Mouse (Mus musculus) heart, embryonic 12.5 days (tissue): ENCODE results near the gene Card11. TPM values are rescaled to one million over a fixed set of nuclear protein-coding genes. Genes with fewer than 3 reads are reported as not detected.

Experiments
- ATAC-seq: fragments of 200-750 bp; cut with Nextera tagmentation; 2 replicates; pipeline ENCODE4 v1.8.0; 2017; ENCODE audit warnings: moderate TSS enrichment, moderate library complexity; ENCODE audit not compliant: insufficient number of reproducible peaks, low FRiP score
- H3K27ac ChIP-seq: fragments of 300-500 bp; sonication (generic); 2 replicates; pipeline ENCODE4 v1.5.1; 2016; ENCODE audit warnings: mild to moderate bottlenecking, moderate library complexity; ENCODE audit not compliant: poor library complexity, severe bottlenecking
- H3K27me3 ChIP-seq: fragments of 300-500 bp; sonication (generic); replicated peaks from 2 replicates; pipeline ENCODE4 v1.6.1; 2016; ENCODE audit warnings: mild to moderate bottlenecking, moderate library complexity
- H3K36me3 ChIP-seq: fragments of 300-500 bp; sonication (generic); 2 replicates; pipeline ENCODE4 v1.6.1; 2016; ENCODE audit warnings: mild to moderate bottlenecking, moderate library complexity
- H3K4me1 ChIP-seq: fragments of 300-500 bp; sonication (generic); replicated peaks from 2 replicates; pipeline ENCODE4 v1.6.1; 2016; ENCODE audit warnings: mild to moderate bottlenecking
- H3K4me2 ChIP-seq: fragments of 300-500 bp; sonication (generic); 2 replicates; pipeline ENCODE4 v1.6.1; 2016; ENCODE audit warnings: mild to moderate bottlenecking, moderate library complexity
- H3K4me3 ChIP-seq: fragments of 300-500 bp; sonication (generic); 2 replicates; pipeline ENCODE4 v1.5.1; 2016; ENCODE audit warnings: mild to moderate bottlenecking
- H3K9ac ChIP-seq: fragments of 300-500 bp; sonication (generic); 2 replicates; pipeline ENCODE4 v1.6.1; 2016; ENCODE audit warnings: mild to moderate bottlenecking, moderate library complexity
- H3K9me3 ChIP-seq: fragments of 300-500 bp; sonication (generic); replicated peaks from 2 replicates; pipeline ENCODE4 v1.6.1; 2016; ENCODE audit warnings: mild to moderate bottlenecking, moderate library complexity
- WGBS: fragments of 180-500 bp; shearing (Covaris S2); methylation state at CpG from one replicate; pipeline ENCODE4 v1.1.7; 2016; 5-methylcytosine and 5-hydroxymethylcytosine counted together
- polyA plus RNA-seq: library from polyadenylated mRNA; unstranded; fragments of >200 nt; fragmentation: Nextera tagmentation; extraction: Ambion mirVana; gene quantifications from 2 replicates; pipeline ENCODE4 v1.2.1, GENCODE M21; 2016

The Card11 gene
- polyA plus RNA-seq, 1 experiment from 2014 or later, result 0.18 TPM

DNA sequence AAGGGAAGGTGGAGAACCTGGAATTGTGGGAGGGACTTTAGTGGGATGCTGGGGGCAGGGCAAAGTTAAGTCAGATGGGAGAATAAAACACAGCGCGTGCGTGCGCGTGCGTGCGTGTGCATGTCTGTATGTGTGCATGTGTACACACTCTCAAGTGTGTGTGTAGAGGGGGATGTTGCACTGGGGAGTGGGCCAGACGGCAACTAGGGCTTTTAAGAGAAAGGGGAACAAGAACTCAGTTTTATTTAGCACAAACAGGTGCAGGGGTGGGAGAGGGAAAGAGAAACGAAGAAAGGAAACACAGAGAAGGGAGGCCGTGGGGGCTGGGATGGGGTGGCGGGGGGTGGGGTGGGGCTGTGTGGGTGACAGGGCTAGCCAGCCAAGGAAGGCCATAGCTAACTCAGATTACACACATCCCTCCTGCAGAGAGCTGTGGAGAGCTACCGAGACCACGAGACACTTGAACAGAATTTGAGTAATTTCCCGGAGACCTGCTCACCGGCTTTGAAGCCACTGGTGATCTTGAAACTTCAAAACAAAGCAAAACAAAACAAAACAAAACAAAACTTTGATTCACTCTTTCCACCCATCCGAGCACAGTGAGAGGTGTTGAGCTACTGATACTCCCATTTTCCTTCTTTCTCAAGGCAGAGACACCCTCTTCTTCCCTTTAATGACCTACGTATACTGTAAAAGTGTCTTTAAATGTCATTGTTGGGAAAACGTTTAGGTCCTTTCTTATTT, 55.8 kb downstream of the Card11 start:
- H3K9me3 ChIP-seq, result 0 out of 2 replicates have a peak, but pooled peaks cover 2% of the 10 kb centered on the region
- no peak for ATAC-seq
- no peaks in the 10 kb centered on the region for H3K36me3 ChIP-seq
- no peak overlapping the region for H3K4me2 ChIP-seq
- H3K4me1 ChIP-seq, result peaks cover 11% of the 10 kb centered on the region
- no peak overlapping the region for H3K4me3 ChIP-seq
- H3K27ac ChIP-seq, result no peak overlapping the region
- no peak overlapping the region for H3K9ac ChIP-seq
- whole genome bisulfite sequencing, result 78% methylated on average over 18 of the region's 18 CpGs
- H3K27me3 ChIP-seq, result no peaks in the 10 kb centered on the region

DNA sequence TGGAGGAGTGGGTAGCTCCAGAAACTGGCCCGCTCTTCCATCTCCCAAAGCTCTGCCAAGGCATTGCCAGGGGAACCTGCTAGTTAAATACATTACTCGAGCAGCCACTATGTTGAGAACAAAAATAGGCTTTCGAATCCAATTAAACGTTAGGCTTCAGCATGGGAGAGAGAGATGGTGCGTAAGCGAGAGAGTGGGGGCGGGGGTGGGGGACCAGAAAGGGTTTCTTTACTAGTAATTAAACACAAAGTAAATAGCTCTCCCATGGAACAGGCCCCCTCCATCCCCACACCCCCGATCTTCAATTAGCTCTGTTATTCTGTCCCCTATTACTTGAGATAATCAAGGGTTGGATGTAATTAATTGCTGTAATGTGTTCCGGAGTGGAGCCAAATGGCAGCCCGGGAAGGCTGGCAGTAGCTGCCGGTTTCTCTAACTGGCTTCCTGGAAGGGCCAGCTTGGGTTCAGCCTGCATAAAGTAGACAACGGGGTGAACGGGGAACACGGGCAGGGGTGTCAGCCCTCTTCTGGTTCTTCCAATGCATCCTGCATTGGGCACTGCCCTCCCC, 59.4 kb downstream of the Card11 start:
- Histone ChIP-seq H3K27me3 (no peaks in the 10 kb centered on the region; the same call in 1 of the 2 replicates), H3K27ac (no peak overlapping the region), H3K36me3 (no peaks in the 10 kb centered on the region), H3K4me3 (no peak overlapping the region), H3K4me1 (no peaks in the 10 kb centered on the region), H3K9ac (no peak overlapping the region), H3K4me2 (no peak overlapping the region), H3K9me3 (no peaks in the 10 kb centered on the region)
- ATAC-seq, result no peak
- 71% methylated on average over 14 of the region's 14 CpGs for WGBS

DNA sequence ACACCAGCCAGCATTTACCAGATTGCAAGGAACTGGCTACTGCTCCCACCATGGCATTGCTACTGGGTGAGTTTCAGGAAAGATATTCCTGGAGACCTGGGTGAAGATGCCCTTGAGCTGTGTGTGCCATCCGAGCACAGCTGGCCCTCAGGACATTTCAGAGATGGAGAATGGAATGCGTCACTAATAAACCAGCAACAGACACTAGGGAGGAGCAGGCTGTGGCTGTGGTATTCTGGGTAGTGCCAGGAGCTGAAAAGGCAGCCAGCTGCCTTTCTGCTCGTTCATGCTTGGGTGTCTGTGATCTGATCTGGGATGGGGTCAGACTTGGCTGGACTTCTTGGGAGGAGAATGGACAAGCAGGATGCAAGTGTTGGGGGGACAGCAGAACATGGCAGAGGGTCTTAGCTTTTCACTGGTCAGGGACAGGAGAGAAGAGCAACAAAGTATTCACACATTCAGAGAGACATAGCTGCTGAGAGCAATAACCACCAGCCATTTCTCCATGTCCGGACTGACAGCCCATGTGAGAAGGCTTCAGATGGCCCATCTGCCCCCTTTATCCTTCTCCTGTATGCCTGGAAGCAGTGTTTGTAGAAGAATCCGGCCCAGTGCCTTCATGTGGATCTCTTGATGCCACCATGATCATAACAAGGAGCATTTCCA, 60.0 kb downstream of the Card11 start:
- H3K27ac ChIP-seq, result no peak overlapping the region
- no peak overlapping the region for H3K4me3 ChIP-seq
- 59% methylated on average over 5 of the region's 5 CpGs for WGBS
- no peaks in the 10 kb centered on the region for H3K9me3 ChIP-seq
- H3K4me1 ChIP-seq, result no peaks in the 10 kb centered on the region
- no peaks in the 10 kb centered on the region; the same call in 1 of the 2 replicates for H3K27me3 ChIP-seq
- ATAC-seq, result no peak
- no peak overlapping the region for H3K9ac ChIP-seq
- no peak overlapping the region for H3K4me2 ChIP-seq
- no peaks in the 10 kb centered on the region for H3K36me3 ChIP-seq

DNA sequence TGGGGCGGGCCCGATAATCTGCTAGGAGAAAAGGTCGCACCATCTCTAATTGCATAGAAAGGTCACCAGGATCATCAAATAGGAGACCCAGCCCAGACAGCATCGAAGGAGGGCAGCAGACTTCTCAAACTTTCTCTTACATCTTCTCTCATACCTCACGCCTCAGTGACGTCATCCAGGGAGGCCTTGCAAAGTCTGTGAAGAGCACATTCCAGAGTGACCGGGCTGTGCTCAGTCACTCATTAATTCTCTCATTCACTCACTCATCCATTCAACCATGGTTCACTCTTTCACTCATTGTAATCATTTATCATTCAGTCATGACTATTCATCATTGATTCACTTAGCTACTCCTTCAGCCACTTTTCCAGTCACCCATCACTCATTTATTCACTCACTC, 63.6 kb downstream of the Card11 start:
- H3K9me3 ChIP-seq, result no peaks in the 10 kb centered on the region
- H3K27ac ChIP-seq, result no peak overlapping the region
- no peak overlapping the region for H3K4me2 ChIP-seq
- WGBS, result 71% methylated on average over 7 of the region's 7 CpGs
- H3K4me1 ChIP-seq, result no peaks in the 10 kb centered on the region
- H3K36me3 ChIP-seq, result no peaks in the 10 kb centered on the region
- no peak overlapping the region for H3K9ac ChIP-seq
- no peak for ATAC-seq
- no peak overlapping the region for H3K4me3 ChIP-seq
- H3K27me3 ChIP-seq, result no peaks in the 10 kb centered on the region; the same call in 1 of the 2 replicates

DNA sequence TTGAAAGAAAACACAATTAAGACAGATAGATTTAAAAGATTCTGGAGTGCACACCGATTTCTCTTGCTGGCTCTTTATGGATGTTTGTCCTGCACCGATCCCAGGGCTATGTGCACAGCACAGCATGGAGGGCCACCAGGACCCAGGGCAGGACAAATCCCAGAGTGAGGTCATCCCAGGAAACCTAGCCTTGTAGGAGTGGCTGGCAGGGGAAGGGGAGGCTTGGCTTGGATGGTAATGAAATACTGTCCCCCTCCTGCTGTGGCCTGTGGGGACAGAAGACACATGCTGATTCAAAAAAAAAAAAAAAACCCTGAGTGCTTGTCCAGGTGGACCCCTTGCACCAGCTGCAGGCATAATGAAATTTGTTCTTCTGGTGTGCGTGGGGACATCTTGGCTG, 64.5 kb downstream of the Card11 start:
- H3K27me3 ChIP-seq, result no peaks in the 10 kb centered on the region; the same call in 1 of the 2 replicates
- WGBS, result 82% methylated on average over 3 of the region's 3 CpGs
- ATAC-seq, result no peak

DNA sequence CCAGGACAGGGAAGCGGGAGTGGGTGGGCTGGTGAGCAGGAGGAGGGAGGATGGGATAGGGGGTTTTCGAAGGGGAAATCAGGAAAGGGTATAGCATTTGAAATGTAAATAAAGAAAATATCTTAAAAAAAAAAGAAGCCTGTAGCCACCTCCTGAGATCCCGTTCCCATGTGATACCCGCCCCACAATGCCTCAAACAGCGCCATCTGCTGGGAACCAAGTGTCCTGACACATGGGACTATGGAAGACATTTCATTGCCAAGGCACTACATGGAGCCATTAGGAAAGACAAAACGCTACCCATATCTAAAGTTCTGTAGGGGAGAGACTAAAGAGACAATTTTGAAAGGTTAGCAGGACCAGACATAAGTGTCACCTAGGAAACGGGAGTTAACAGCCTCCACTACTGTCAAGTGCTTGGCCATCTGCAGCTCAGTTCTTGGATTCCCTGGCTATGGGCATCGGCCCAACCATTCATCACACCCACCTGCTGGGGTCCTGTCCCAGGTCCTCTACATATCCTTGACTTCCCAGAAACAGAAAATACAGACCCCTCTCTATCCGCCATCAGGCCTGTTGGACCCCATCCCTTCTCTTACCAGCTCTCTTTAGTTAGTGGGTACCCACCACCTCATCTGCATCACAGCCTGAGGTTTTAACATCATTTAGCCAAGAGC, 65.6 kb downstream of the Card11 start:
- no peak for ATAC-seq
- WGBS, result 77% methylated on average over 9 of the region's 9 CpGs
- Histone ChIP-seq H3K4me2 (no peak overlapping the region), H3K9ac (no peak overlapping the region), H3K27me3 (no peaks in the 10 kb centered on the region; the same call in 1 of the 2 replicates), H3K4me1 (no peaks in the 10 kb centered on the region), H3K27ac (no peak overlapping the region), H3K36me3 (no peaks in the 10 kb centered on the region), H3K9me3 (no peaks in the 10 kb centered on the region), H3K4me3 (no peak overlapping the region)

More for the DNA sequence above, 64.5 kb downstream of the Card11 start:
- Histone ChIP-seq H3K4me1 (no peaks in the 10 kb centered on the region), H3K36me3 (no peaks in the 10 kb centered on the region), H3K4me3 (no peak overlapping the region), H3K27ac (no peak overlapping the region), H3K9ac (no peak overlapping the region), H3K4me2 (no peak overlapping the region), H3K9me3 (no peaks in the 10 kb centered on the region)

DNA sequence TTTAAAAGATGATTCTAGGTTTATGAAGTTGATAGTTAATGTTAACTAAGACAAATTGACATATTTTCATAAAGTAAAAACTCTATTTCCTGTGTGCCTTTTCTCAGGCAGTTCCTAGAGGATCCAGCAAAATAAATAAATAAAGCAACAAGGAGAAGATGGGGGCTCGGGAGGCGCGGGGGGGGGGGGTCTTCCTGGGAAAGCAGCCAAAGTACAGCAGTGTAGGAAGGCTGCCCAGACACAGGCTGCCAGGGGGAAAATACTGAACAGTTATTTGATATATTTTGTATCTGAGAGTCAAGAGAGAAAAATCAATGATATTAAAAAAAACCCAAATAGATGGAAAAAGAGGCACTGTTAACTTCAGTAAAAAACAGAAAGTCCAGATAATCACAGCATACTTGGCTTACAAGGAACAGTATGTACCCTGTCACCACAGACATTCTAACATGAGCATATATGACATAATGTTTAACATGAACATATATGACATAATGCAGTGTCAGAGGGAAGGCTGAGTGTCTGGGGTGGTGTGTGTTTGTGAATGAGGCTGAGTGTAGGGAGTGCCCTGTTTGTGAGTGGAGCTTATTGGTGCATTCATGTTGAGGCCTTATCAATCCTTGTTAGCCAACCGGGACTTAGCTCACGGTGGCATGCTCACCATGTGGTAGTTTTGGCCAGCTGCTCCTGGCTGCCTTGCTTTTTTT, 68.7 kb downstream of the Card11 start:
- no peak overlapping the region for H3K27ac ChIP-seq
- no peak for ATAC-seq
- WGBS, result 54% methylated on average over 5 of the region's 5 CpGs

DNA sequence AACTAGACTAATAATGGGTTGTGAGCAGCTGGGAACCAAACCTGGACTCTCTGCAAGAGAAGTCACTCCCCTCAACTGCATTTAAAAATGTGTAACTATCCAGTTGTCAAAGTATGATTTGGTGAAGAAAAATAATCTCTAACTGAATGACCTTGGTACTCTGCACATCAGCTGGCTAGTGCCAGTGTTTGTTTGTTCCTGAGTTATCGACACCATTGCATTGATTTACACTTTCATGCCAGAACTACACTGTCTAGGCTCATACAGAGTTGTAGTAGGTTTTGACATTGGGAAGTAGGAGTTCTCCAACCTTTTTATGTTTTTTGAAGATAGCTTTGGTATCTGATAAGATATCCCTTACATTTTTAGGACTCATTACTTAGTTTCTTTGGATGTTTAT, 81.9 kb downstream of the Card11 start:
- Histone ChIP-seq H3K4me3 (no peak overlapping the region), H3K9ac (no peak overlapping the region), H3K27me3 (no peaks in the 10 kb centered on the region), H3K27ac (no peak overlapping the region), H3K9me3 (peaks cover 14% of the 10 kb centered on the region), H3K4me2 (no peak overlapping the region), H3K36me3 (no peaks in the 10 kb centered on the region), H3K4me1 (no peaks in the 10 kb centered on the region)
- WGBS, result 89% methylated on average over 1 of the region's 1 CpGs
- no peak for ATAC-seq

More for the DNA sequence above, 68.7 kb downstream of the Card11 start:
- H3K9ac ChIP-seq, result no peak overlapping the region
- H3K9me3 ChIP-seq, result no peaks in the 10 kb centered on the region; the same call in 1 of the 2 replicates
- no peaks in the 10 kb centered on the region for H3K27me3 ChIP-seq
- H3K4me1 ChIP-seq, result no peaks in the 10 kb centered on the region
- no peak overlapping the region for H3K4me3 ChIP-seq
- no peak overlapping the region for H3K4me2 ChIP-seq
- H3K36me3 ChIP-seq, result no peaks in the 10 kb centered on the region

DNA sequence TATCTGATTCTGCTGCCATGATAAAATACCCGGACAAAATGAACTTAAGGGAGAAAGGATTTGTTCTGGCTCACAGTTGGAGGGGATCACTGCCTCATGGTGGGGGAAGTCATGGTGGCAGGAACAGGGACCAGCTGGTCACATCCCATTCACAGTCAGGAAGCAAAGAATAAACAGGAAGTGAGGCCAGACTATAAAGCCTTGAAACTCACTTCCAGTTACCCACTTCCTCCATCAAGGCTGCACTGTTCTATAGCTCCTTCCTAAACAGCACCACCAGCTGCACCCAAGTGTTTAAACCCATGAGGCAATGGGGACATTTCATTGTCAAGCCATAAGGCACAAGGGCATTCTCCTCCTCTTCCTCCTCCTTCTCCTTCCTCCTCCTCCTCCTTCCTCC, 82.6 kb downstream of the Card11 start:
- H3K4me3 ChIP-seq, result no peak overlapping the region
- H3K4me2 ChIP-seq, result no peak overlapping the region
- no peaks in the 10 kb centered on the region for H3K36me3 ChIP-seq
- whole genome bisulfite sequencing, result 89% methylated on average over 1 of the region's 1 CpGs
- H3K27me3 ChIP-seq, result no peaks in the 10 kb centered on the region
- ATAC-seq, result no peak
- H3K9ac ChIP-seq, result no peak overlapping the region
- no peaks in the 10 kb centered on the region for H3K4me1 ChIP-seq
- no peak overlapping the region for H3K27ac ChIP-seq
- peaks cover 14% of the 10 kb centered on the region for H3K9me3 ChIP-seq

DNA sequence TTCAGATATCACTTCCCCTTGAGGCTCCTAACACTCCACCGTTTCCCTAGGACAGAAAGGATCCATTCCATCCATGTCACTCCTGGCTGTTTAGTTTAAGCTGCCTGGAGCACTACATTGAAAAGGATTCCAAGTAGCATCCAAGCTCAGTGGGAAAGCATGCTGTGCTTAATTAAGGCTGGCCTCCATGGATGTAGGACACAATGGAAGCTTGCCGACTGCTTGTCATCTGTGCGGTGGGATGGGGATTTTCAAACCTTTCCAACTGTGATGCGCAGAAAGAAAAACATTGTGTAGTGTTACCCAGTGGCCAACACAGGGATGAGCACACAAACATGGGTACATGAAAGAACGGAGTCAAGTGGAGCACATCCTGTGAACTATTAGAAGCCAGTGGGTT, 89.5 kb downstream of the Card11 start:
- H3K9me3 ChIP-seq, result peaks cover 12% of the 10 kb centered on the region
- H3K27ac ChIP-seq, result no peak overlapping the region
- no peak for ATAC-seq
- 88% methylated on average over 5 of the region's 5 CpGs for WGBS
- no peak overlapping the region for H3K4me3 ChIP-seq
- H3K36me3 ChIP-seq, result no peaks in the 10 kb centered on the region
- H3K9ac ChIP-seq, result no peak overlapping the region
- H3K4me2 ChIP-seq, result no peak overlapping the region
- no peaks in the 10 kb centered on the region for H3K27me3 ChIP-seq
- H3K4me1 ChIP-seq, result no peaks in the 10 kb centered on the region
